ENCODE assay signal across 23 mouse cellular contexts in the genomic region with DNA sequence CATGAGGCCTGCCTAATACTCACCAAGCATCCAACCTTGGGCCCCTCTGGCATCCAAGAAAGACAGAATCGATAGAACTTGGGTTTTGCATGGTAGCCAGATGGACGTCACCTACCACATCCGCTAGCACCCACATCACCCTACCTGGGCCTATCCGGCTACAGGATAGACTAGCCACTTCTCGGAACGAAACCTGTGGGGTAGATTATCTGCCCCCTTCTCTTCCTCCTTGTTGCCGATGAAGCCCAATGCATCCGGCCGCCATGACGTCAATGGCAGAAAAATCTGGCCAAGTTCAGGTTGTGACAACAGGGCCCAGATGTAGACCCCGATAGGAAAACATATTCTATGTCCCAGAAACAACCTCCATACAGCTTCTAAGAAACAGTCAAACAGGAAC. TPM values are rescaled to one million over a fixed set of nuclear protein-coding genes. Genes with fewer than 3 reads are reported as not detected.
"Had no signal": no experiment of that assay in that cellular context is flagged by ENCODE, and none has a peak within 500 bp of the region (broad histone marks: within the 10 kb centered on the region; RNA-seq: fewer than 3 reads in every experiment).

No protein-coding gene starts in this region.

- H3K36me3 ChIP-seq: lung, embryonic 15.5 days; midbrain, embryonic 15.5 days; neural tube, embryonic 12.5 days had no signal

- H3K9ac ChIP-seq: liver, postnatal 0 days; lung, embryonic 15.5 days; midbrain, embryonic 13.5 days; midbrain, embryonic 15.5 days; neural tube, embryonic 12.5 days had no signal

- H3K27ac ChIP-seq: lung, embryonic 15.5 days; macrophage; midbrain, embryonic 13.5 days; midbrain, embryonic 15.5 days; neural tube, embryonic 12.5 days had no signal

- ATAC-seq: liver, postnatal 0 days; lung, postnatal 0 days; midbrain, embryonic 13.5 days; midbrain, embryonic 15.5 days had no signal

- H3K4me2 ChIP-seq: lung, embryonic 15.5 days; midbrain, embryonic 11.5 days; midbrain, embryonic 13.5 days; midbrain, embryonic 15.5 days; neural tube, embryonic 12.5 days had no signal

- DNase-seq: liver, postnatal 0 days; lung, adult 2 months; lung, postnatal 14 days; lung, postnatal 36 days; retina, postnatal 1 day; right cerebral cortex, adult 18-20 months; right cerebral cortex, postnatal 25 days; right cerebral cortex, postnatal 4 days; spleen, adult 18-20 months; thymus, adult 18-20 months; thymus, postnatal 14 days; thymus, postnatal 36 days had no signal

- H3K27me3 ChIP-seq: lung, embryonic 15.5 days; midbrain, embryonic 13.5 days; midbrain, embryonic 15.5 days; neural tube, embryonic 12.5 days had no signal

- H3K4me3 ChIP-seq: lung, embryonic 15.5 days; megakaryocyte, embryonic 14.5 days; midbrain, embryonic 13.5 days; midbrain, embryonic 15.5 days; neural tube, embryonic 12.5 days had no signal

- H3K4me1 ChIP-seq: lung, embryonic 15.5 days; midbrain, embryonic 13.5 days; midbrain, embryonic 15.5 days; neural tube, embryonic 12.5 days had no signal

- H3K9me3 ChIP-seq: lung, embryonic 15.5 days; megakaryocyte, embryonic 14.5 days; midbrain, embryonic 13.5 days; midbrain, embryonic 15.5 days; neural tube, embryonic 12.5 days had no signal

RNA-seq across cellular contexts. Expression of gene Ppp1r3f, which starts 9.8 kb away (rescaled TPM):
- total RNA-seq: monocyte, adult 5-6 weeks had no signal

RNA-seq across cellular contexts. Expression of gene Foxp3, which starts 10.4 kb away (rescaled TPM):
- total RNA-seq: monocyte, adult 5-6 weeks had no signal
- polyA plus RNA-seq: liver, postnatal 0 days; lung, embryonic 15.5 days; stomach, embryonic 16.5 days had no signal

RNA-seq across cellular contexts. Expression of gene Cacna1f, which starts 23.0 kb away (rescaled TPM):
- total RNA-seq: neutrophil, adult 5-6 weeks had no signal
- polyA plus RNA-seq: lung, embryonic 15.5 days; midbrain, embryonic 11.5 days; neural tube, embryonic 12.5 days; stomach, embryonic 16.5 days had no signal
